In genomic region chr11:4186486-4187317, GRCm38 (mm10) we compare ENCODE assay signal across 8 mouse cellular contexts. TPM values are rescaled to one million over a fixed set of nuclear protein-coding genes. Genes with fewer than 3 reads are reported as not detected.
DNase-seq lines count a peak whose midpoint lies in the region; ATAC-seq and TF ChIP-seq lines count a peak whose summit lies in the region.

TSS of gene Tbc1d10a (plus strand) at chr11:4186789.

- peak; percentile 98 for DNase-seq in ES-E14 (ENCODE audit: low read depth, low spot score)
- peak; percentile 99 for DNase-seq in cerebellum, adult 11-12 months
- DNase-seq in heart, postnatal 25 days (ENCODE audit: low spot score) = peak; percentile 98
- peak; percentile 98 to 99 for DNase-seq in layer of hippocampus, adult 18-20 months (ENCODE audit: low spot score in 2 of 2)
- DNase-seq in lung, adult 2 months = peak; percentile 98
- DNase-seq in thymus, adult 18-20 months = peak; percentile 99

- peaks cover 0 to 4% of the 10 kb centered on the region in 2 experiments; a peak in 1 of 4 replicates for H3K4me1 ChIP-seq in ES-E14 (ENCODE audit: control insufficient read depth in 2 of 2, insufficient read depth in 2 of 2, low read length in 2 of 2, poor library complexity in 1 of 2)
- H3K4me1 ChIP-seq in forebrain, embryonic 15.5 days = peaks cover 24% of the 10 kb centered on the region
- H3K4me1 ChIP-seq in lung, adult 2 months (ENCODE audit: control insufficient read depth, insufficient read depth, low read length) = peaks cover 20% of the 10 kb centered on the region

- H3K9me3 ChIP-seq in ES-E14 (ENCODE audit: control insufficient read depth, insufficient read depth, low read depth, low read length) = no peaks in the 10 kb centered on the region
- no peaks in the 10 kb centered on the region for H3K9me3 ChIP-seq in forebrain, embryonic 15.5 days

- TF ChIP-seq POLR2A in lung, adult 2 months (IDR thresholded peaks at IDR 0.05; ENCODE audit: borderline replicate concordance, extremely low read depth, low read depth, low read length) = peak; percentile 77

- H3K4me3 ChIP-seq in ES-E14 (ENCODE audit: insufficient read depth in 1 of 2, low read depth in 1 of 2, low read length in 2 of 2, poor library complexity in 1 of 2, severe bottlenecking in 1 of 2) = peak within 1 kb of the TSS; percentile 88 to 98
- H3K4me3 ChIP-seq in forebrain, embryonic 15.5 days = peak within 1 kb of the TSS; percentile 80
- peak within 1 kb of the TSS; percentile 86 for H3K4me3 ChIP-seq in lung, adult 2 months (replicated peaks; ENCODE audit: extremely low read depth, low read depth, low read length)

- TF ChIP-seq CTCF in lung, adult 2 months (IDR thresholded peaks at IDR 0.05; ENCODE audit: insufficient read depth, low read length) = no peak

- H3K27ac ChIP-seq in ES-E14 (ENCODE audit: insufficient read depth, low read depth, low read length, poor library complexity, severe bottlenecking) = no peak within 1 kb of the TSS
- H3K27ac ChIP-seq in forebrain, embryonic 15.5 days (replicated peaks) = peak within 1 kb of the TSS; percentile 60; the same call in 1 of the 2 replicates

- intact Hi-C loops in heart, postnatal 25 days (cut with DNase I) = loop anchor here (2.0 kb wide), 1 partner anchor 16 kb away; no protein-coding TSS in a partner anchor

- H3K27me3 ChIP-seq in forebrain, embryonic 15.5 days = no peaks in the 10 kb centered on the region

- in situ Hi-C loops in ES-E14 (cut with MboI; ENCODE audit: low sequenced_read_pairs in 2 of 2, unreplicated experiment in 2 of 2) = no loop called here

- under 1% methylated on average over 70 of the region's 71 CpGs for WGBS in forebrain, embryonic 15.5 days
- under 1% methylated on average over 70 of the region's 71 CpGs for WGBS in lung, adult 2 months

- peak within 1 kb of the TSS; percentile 82 for H3K4me2 ChIP-seq in forebrain, embryonic 15.5 days (replicated peaks)

- H3K9ac ChIP-seq in ES-E14 (ENCODE audit: insufficient read depth, low read depth, low read length, poor library complexity, severe bottlenecking) = peak within 1 kb of the TSS; percentile 92
- peak within 1 kb of the TSS; percentile 76 for H3K9ac ChIP-seq in forebrain, embryonic 15.5 days (replicated peaks)

- peak; percentile 99 for ATAC-seq in forebrain, embryonic 15.5 days (replicated peaks)
- ATAC-seq in neutrophil, adult 5-6 weeks (ENCODE audit: extremely low read depth, insufficient number of reproducible peaks, low FRiP score, poor library complexity, severe bottlenecking) = peak; percentile 99

- peaks cover 10% of the 10 kb centered on the region for H3K36me3 ChIP-seq in ES-E14 (ENCODE audit: control insufficient read depth, insufficient read depth, low read length, poor library complexity, severe bottlenecking)
- peaks cover 15% of the 10 kb centered on the region for H3K36me3 ChIP-seq in forebrain, embryonic 15.5 days

TF ChIP-seq in ES-E14, 5 proteins besides CTCF, POLR2A, EP300 and RAD21:
- peak; percentile 54; the same call in 1 of the 2 replicates for TF ChIP-seq CHD2 (IDR thresholded peaks at IDR 0.05; ENCODE audit: low read depth, low read length)
- no peak for TF ChIP-seq ZC3H11A (IDR thresholded peaks at IDR 0.05; ENCODE audit: borderline replicate concordance, low read depth, low read length)

RNA-seq across cellular contexts. Expression of gene Tbc1d10a, which starts in this region (rescaled TPM):
- total RNA-seq in ES-E14 (2012; rRNA removed) = 40.9 and 45.7 TPM in 2 replicates
- 30.2 and 31.1 TPM in 2 replicates for polyA plus RNA-seq in forebrain, embryonic 15.5 days (2015; fragmentation: Nextera tagmentation; extraction: Ambion mirVana)
- 10 to 100 TPM in 1 of 2 experiments, 1 to 10 TPM in 1; 9.3 to 10.9 TPM for total RNA-seq in heart, postnatal 25 days (2021)
- total RNA-seq in layer of hippocampus, adult 18-20 months (2021) = 10 to 100 TPM; 28.1 to 30.8 TPM
- 72.8 and 78.3 TPM in 2 replicates for polyA plus RNA-seq in lung, adult 2 months (2012; rRNA removed)
- total RNA-seq in neutrophil, adult 5-6 weeks (2017) = 23.5 and 24.8 TPM in 2 replicates
